Mouse (Mus musculus) spleen, adult 2 months (tissue): Measurements from ENCODE around the gene Ier5.

Experiments used
- CTCF ChIP-seq: fragments of 200-500 bp; IDR thresholded peaks from 2 replicates; pipeline ENCODE4 v1.5.1; 2011; ENCODE audit warnings: mild to moderate bottlenecking, inconsistent platforms; ENCODE audit not compliant: insufficient read depth, insufficient read length, insufficient replicate concordance; ENCODE audit errors: extremely low read depth
- POLR2A ChIP-seq: fragments of 200-500 bp; IDR thresholded peaks from 2 replicates; pipeline ENCODE4 v1.6.1; 2011; ENCODE audit warnings: low read depth, low read length, inconsistent platforms

DNA sequence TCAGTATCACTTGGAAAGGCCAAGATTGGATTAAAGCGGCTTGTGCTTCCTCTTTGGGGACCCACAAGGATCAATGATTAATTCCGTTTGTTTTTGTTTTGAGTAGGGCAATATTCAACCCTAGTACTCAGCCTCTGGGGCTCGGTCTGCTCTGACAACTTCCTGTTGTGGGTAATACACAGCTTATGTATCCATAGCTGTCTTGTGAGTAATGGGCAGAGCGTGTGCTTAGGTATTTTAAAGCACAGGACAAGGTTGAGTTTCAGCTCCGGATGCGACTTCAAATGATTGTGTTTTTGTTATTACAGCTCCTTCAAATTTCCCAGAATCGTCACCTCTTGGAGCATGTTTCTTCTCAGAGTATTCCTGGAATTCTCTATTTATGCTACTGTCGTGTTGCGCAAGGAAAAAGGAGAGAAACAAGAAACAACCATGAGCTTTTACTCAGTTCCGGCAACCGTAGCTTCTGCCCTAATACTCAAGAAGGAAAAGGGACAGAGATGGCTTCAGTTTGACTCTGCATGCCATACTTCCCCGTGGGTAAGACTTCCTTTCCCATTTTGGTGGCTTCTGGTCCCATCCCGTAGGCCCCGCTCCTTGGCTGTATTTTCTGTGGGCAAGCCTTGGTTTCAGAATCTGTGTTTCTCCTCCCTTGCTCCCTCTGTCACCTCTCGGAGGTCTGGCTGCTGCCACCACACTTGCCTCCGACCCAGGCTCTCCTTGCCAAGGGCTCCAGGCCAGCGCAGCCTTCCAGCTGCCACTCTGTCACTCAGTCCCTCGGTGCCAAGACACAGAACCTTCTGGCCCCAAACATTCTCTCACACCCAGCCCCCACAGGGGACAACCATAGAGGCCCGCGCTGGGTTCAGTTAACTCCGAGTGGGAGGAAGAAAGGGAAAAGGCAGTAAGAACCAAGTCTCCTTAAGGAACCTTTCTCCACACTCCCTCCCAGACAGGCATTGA, 22.8 kb upstream of the Ier5 start:
- TF ChIP-seq CTCF (no peak), POLR2A (no peak)
